Mouse (Mus musculus): Measurements from ENCODE around the gene 1500011B03Rik.

GRCm38 (mm10) chr5:114769786-114770185 is 53.5 kb downstream of the 1500011B03Rik start:
- TF ChIP-seq CTCF (IDR thresholded peaks at IDR 0.05; ENCODE audit: low read depth) (no peak), EP300 (IDR thresholded peaks at IDR 0.05; ENCODE audit: low read depth) (no peak)

All from liver, postnatal 0 days (tissue).